Mouse (Mus musculus) embryonic fibroblast, embryonic 13.5 days (primary cell): ENCODE measurements around the gene Ccdc92b.

Source experiments
- CTCF ChIP-seq: IDR thresholded peaks from 2 replicates; pipeline ENCODE4 v1.5.1; 2011; ENCODE audit warnings: mild to moderate bottlenecking, control low read depth, low read length, moderate library complexity, borderline replicate concordance; ENCODE audit not compliant: insufficient read depth
- POLR2A ChIP-seq: IDR thresholded peaks from 2 replicates; pipeline ENCODE4 v1.6.1; 2011; ENCODE audit warnings: low read depth, mild to moderate bottlenecking, control low read depth, low read length, moderate library complexity

DNA sequence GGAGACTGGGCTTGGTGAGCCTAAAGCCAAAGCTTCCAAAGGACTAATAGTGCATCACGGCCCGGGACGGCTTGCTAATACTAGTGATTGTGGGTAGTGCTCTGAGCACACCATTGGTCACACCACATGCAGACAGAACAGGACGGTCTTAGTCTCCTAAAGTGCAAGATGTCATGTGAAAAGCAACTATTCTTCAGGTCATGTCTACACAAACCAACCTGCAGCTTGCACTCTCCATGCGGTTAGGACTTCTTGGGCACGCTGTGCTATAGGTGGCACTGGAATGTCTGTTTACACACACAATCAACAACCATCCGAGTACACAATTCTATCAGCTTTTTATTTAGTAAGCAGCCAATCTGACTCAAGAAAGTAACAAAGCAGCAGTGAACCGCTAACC lies 55.3 kb downstream of the Ccdc92b start:
- no peak for TF ChIP-seq CTCF
- no peak for TF ChIP-seq POLR2A
